Comparison of ENCODE assay signal across 8 mouse cellular contexts in genomic region chr1:132765887-132766651, GRCm38 (mm10). TPM values are rescaled to one million over a fixed set of nuclear protein-coding genes. Genes with fewer than 3 reads are reported as not detected.
DNase-seq lines count a peak whose midpoint lies in the region; ATAC-seq and TF ChIP-seq lines count a peak whose summit lies in the region.

No protein-coding gene starts in this region.

- H3K36me3 ChIP-seq in kidney, postnatal 0 days (ENCODE audit: insufficient read depth, low read length) = no peaks in the 10 kb centered on the region
- no peaks in the 10 kb centered on the region for H3K36me3 ChIP-seq in embryonic facial prominence, embryonic 13.5 days
- H3K36me3 ChIP-seq in intestine, postnatal 0 days (ENCODE audit: control insufficient read depth, insufficient read depth) = no peaks in the 10 kb centered on the region
- no peaks in the 10 kb centered on the region for H3K36me3 ChIP-seq in neural tube, embryonic 13.5 days

- no peak for DNase-seq in kidney, postnatal 0 days (ENCODE audit: low spot score)
- no peak for DNase-seq in kidney, postnatal 25 days
- DNase-seq in cerebellum, adult 8-10 months = no peak
- no peak for DNase-seq in kidney, adult 11 months
- no peak for DNase-seq in ovary, postnatal 10 days (ENCODE audit: low spot score)

- no peaks in the 10 kb centered on the region for H3K27me3 ChIP-seq in kidney, postnatal 0 days (ENCODE audit: insufficient read depth, low read length)
- H3K27me3 ChIP-seq in embryonic facial prominence, embryonic 13.5 days = peaks cover 11% of the 10 kb centered on the region
- H3K27me3 ChIP-seq in intestine, postnatal 0 days (replicated peaks; ENCODE audit: control insufficient read depth, insufficient read depth, low read length) = 0 out of 2 replicates have a peak, but pooled peaks cover 4% of the 10 kb centered on the region
- H3K27me3 ChIP-seq in neural tube, embryonic 13.5 days = no peaks in the 10 kb centered on the region

- no peak overlapping the region for H3K9ac ChIP-seq in kidney, postnatal 0 days (ENCODE audit: low read depth, low read length)
- no peak overlapping the region for H3K9ac ChIP-seq in embryonic facial prominence, embryonic 13.5 days
- no peak overlapping the region for H3K9ac ChIP-seq in intestine, postnatal 0 days (ENCODE audit: low read depth, low read length)
- H3K9ac ChIP-seq in neural tube, embryonic 13.5 days = peak overlapping the region; percentile 59

- no peak for TF ChIP-seq CTCF in kidney, postnatal 0 days (IDR thresholded peaks at IDR 0.05; ENCODE audit: low read depth)
- no peak for TF ChIP-seq CTCF in intestine, postnatal 0 days (IDR thresholded peaks at IDR 0.05; ENCODE audit: low read depth)

- no peaks in the 10 kb centered on the region for H3K9me3 ChIP-seq in kidney, postnatal 0 days (replicated peaks; ENCODE audit: low read length)
- H3K9me3 ChIP-seq in embryonic facial prominence, embryonic 13.5 days = no peaks in the 10 kb centered on the region
- H3K9me3 ChIP-seq in intestine, postnatal 0 days (ENCODE audit: control insufficient read depth) = no peaks in the 10 kb centered on the region
- no peaks in the 10 kb centered on the region for H3K9me3 ChIP-seq in neural tube, embryonic 13.5 days

- no peak for ATAC-seq in kidney, postnatal 0 days (replicated peaks; ENCODE audit: low FRiP score, low read depth)
- no peak for ATAC-seq in embryonic facial prominence, embryonic 13.5 days (ENCODE audit: insufficient number of reproducible peaks, insufficient read depth, low FRiP score, low TSS enrichment, low read depth)
- no peak for ATAC-seq in intestine, postnatal 0 days
- ATAC-seq in neural tube, embryonic 13.5 days (ENCODE audit: low read depth) = peak; percentile 83

- 18% methylated on average over 16 of the region's 16 CpGs for WGBS in kidney, postnatal 0 days
- 42% methylated on average over 16 of the region's 16 CpGs for WGBS in embryonic facial prominence, embryonic 13.5 days
- WGBS in intestine, postnatal 0 days = 21% methylated on average over 16 of the region's 16 CpGs
- 25% methylated on average over 16 of the region's 16 CpGs for WGBS in neural tube, embryonic 13.5 days

- peak overlapping the region; percentile 29; the same call in 1 of the 2 replicates for H3K4me2 ChIP-seq in kidney, postnatal 0 days (ENCODE audit: low read length)
- peak overlapping the region; percentile 5; the same call in 1 of the 2 replicates for H3K4me2 ChIP-seq in embryonic facial prominence, embryonic 13.5 days
- H3K4me2 ChIP-seq in intestine, postnatal 0 days (replicated peaks; ENCODE audit: low read depth) = 0 out of 2 replicates have a peak overlapping the region, but pooled peaks have one; percentile 17
- peak overlapping the region; percentile 42 for H3K4me2 ChIP-seq in neural tube, embryonic 13.5 days

- H3K4me1 ChIP-seq in kidney, postnatal 0 days (replicated peaks; ENCODE audit: insufficient read depth, low read length) = 0 out of 2 replicates have a peak, but pooled peaks cover 4% of the 10 kb centered on the region
- peaks cover 12% of the 10 kb centered on the region; the same call in 1 of the 2 replicates for H3K4me1 ChIP-seq in embryonic facial prominence, embryonic 13.5 days
- no peaks in the 10 kb centered on the region for H3K4me1 ChIP-seq in intestine, postnatal 0 days (replicated peaks; ENCODE audit: control insufficient read depth, insufficient read depth, low read length)
- H3K4me1 ChIP-seq in neural tube, embryonic 13.5 days (replicated peaks) = peaks cover 43% of the 10 kb centered on the region

- H3K4me3 ChIP-seq in kidney, postnatal 0 days (replicated peaks; ENCODE audit: low read depth, low read length) = no peak overlapping the region
- H3K4me3 ChIP-seq in embryonic facial prominence, embryonic 13.5 days = no peak overlapping the region
- H3K4me3 ChIP-seq in intestine, postnatal 0 days (ENCODE audit: low read depth, low read length) = no peak overlapping the region; the same call in 1 of the 2 replicates
- H3K4me3 ChIP-seq in neural tube, embryonic 13.5 days = peak overlapping the region; percentile 10

- no peak overlapping the region for H3K27ac ChIP-seq in kidney, postnatal 0 days
- H3K27ac ChIP-seq in embryonic facial prominence, embryonic 13.5 days = no peak overlapping the region
- no peak overlapping the region for H3K27ac ChIP-seq in intestine, postnatal 0 days (ENCODE audit: low read depth, low read length)
- peak overlapping the region; percentile 76 for H3K27ac ChIP-seq in neural tube, embryonic 13.5 days (replicated peaks)

RNA-seq across cellular contexts. Expression of gene Nfasc, which starts 24.5 kb away (rescaled TPM):
- polyA plus RNA-seq in kidney, postnatal 0 days (2015; fragmentation: Nextera tagmentation; extraction: Ambion mirVana) = 0.12 and 0.68 TPM in 2 replicates
- 1.7 and 2.9 TPM in 2 replicates for polyA plus RNA-seq in embryonic facial prominence, embryonic 13.5 days (2015; fragmentation: Nextera tagmentation; extraction: Ambion mirVana)
- 0.83 and 1.1 TPM in 2 replicates for polyA plus RNA-seq in intestine, postnatal 0 days (2015; fragmentation: Nextera tagmentation; extraction: Ambion mirVana)
- polyA plus RNA-seq in neural tube, embryonic 13.5 days (2015; fragmentation: Nextera tagmentation; extraction: Ambion mirVana) = 38.2 and 44.3 TPM in 2 replicates

Comparison
In these comparisons a context has a peak if more than half of its experiments do, and no peak if none do; other contexts are left out.
1. RNA of gene Nfasc, which starts 24.5 kb away (polyA plus RNA-seq): 38.2 to 44.3 TPM in neural tube, embryonic 13.5 days; 1.7 to 2.9 TPM in embryonic facial prominence, embryonic 13.5 days, 0.83 to 1.1 TPM in intestine, postnatal 0 days and 0.12 to 0.68 TPM in kidney, postnatal 0 days; every median in the first group is over 10 times any median in the second.
2. Peak in every context shown above with its lines, with median percentiles within 50 percentile points of each other: H3K4me2 ChIP-seq.